Mouse (Mus musculus): ENCODE measurements around the gene Nxf3.

GRCm38 (mm10) chrX:136107942-136108341 lies 22.9 kb upstream of the Nxf3 start:
- TF ChIP-seq CTCF (conservative IDR thresholded peaks at IDR 0.05; ENCODE audit: low read length) (peak; percentile 43), POU5F1 (IDR thresholded peaks at IDR 0.05; ENCODE audit: borderline replicate concordance, low read length) (no peak)

Measured in E14TG2a.4 (cell line).